Mouse (Mus musculus) heart, postnatal 25 days (tissue): ENCODE measurements around the gene Rrp8. TPM values are rescaled to one million over a fixed set of nuclear protein-coding genes. Genes with fewer than 3 reads are reported as not detected.

Experiments used
- DNase-seq: peaks from one replicate; pipeline ENCODE4 v3.0.0; 2022; ENCODE audit warnings: low spot score
- intact Hi-C: fragments of 180-260 bp; cut with DNase I; formaldehyde crosslinking; loops from one replicate; pipeline ENCODE4 v1.15.1; 2025
- total RNA-seq, 2 experiments: library from RNA; stranded (reverse); gene quantifications; 2 replicates each; pipeline ENCODE4 v1.2.3; 2021

Rrp8 gene
- total RNA-seq, result 1 to 10 TPM; 9.5 TPM

GRCm38 (mm10) chr7:105736911-105737521, at the start of gene Rrp8:
Gene Rrp8 (minus strand): TSS chr7:105737385.
- peak; percentile 42 for DNase-seq
- intact Hi-C loops, result loop anchor here (2.0 to 5.0 kb wide), 5 partner anchors 16 to 255 kb away; partner anchors contain the start of genes Arfip2, Cavin3, Gm45799 and Mrpl17

- intact Hi-C loops, result no loop called here
- DNase-seq, result no peak
Measured at GRCm38 (mm10) chr7:105786506-105787284, 49.5 kb upstream of the Rrp8 start.

- intact Hi-C loops, result no loop called here
- DNase-seq, result no peak
Measured at GRCm38 (mm10) chr7:105784556-105784955, 47.4 kb upstream of the Rrp8 start.

GRCm38 (mm10) chr7:105783861-105784260, 46.7 kb upstream of the Rrp8 start:
- intact Hi-C loops, result no loop called here
- no peak for DNase-seq

- intact Hi-C loops, result loop anchor here (2.0 kb wide), 1 partner anchor 30 kb away; no protein-coding TSS in a partner anchor
- DNase-seq, result peak; percentile 54
Measured at GRCm38 (mm10) chr7:105778553-105779265, 41.5 kb upstream of the Rrp8 start.

GRCm38 (mm10) chr7:105777797-105778552, 40.8 kb upstream of the Rrp8 start:
- intact Hi-C loops, result loop anchor here (2.0 kb wide), 1 partner anchor 31 kb away; no protein-coding TSS in a partner anchor
- DNase-seq, result peak; percentile 76

- intact Hi-C loops, result no loop called here
- DNase-seq, result no peak
Measured at GRCm38 (mm10) chr7:105777316-105777715, 40.1 kb upstream of the Rrp8 start.

- no peak for DNase-seq
- intact Hi-C loops, result no loop called here
Measured at GRCm38 (mm10) chr7:105776026-105776425, 38.8 kb upstream of the Rrp8 start.

- DNase-seq, result no peak
- intact Hi-C loops, result no loop called here
Measured at GRCm38 (mm10) chr7:105774661-105775060, 37.5 kb upstream of the Rrp8 start.

GRCm38 (mm10) chr7:105773041-105773440, 35.9 kb upstream of the Rrp8 start:
- DNase-seq, result no peak
- intact Hi-C loops, result no loop called here

- intact Hi-C loops, result no loop called here
- DNase-seq, result no peak
Measured at GRCm38 (mm10) chr7:105772331-105772730, 35.1 kb upstream of the Rrp8 start.

- DNase-seq, result peak; percentile 46
- intact Hi-C loops, result no loop called here
Measured at GRCm38 (mm10) chr7:105769959-105770358, 32.8 kb upstream of the Rrp8 start.

- intact Hi-C loops, result no loop called here
- DNase-seq, result no peak
Measured at GRCm38 (mm10) chr7:105767729-105768165, 30.6 kb upstream of the Rrp8 start.

- no peak for DNase-seq
- intact Hi-C loops, result no loop called here
Measured at GRCm38 (mm10) chr7:105764331-105764730, 27.1 kb upstream of the Rrp8 start.

- intact Hi-C loops, result no loop called here
- no peak for DNase-seq
Measured at GRCm38 (mm10) chr7:105762517-105763270, 25.5 kb upstream of the Rrp8 start.

GRCm38 (mm10) chr7:105761813-105762484, 24.8 kb upstream of the Rrp8 start:
- DNase-seq, result no peak
- intact Hi-C loops, result no loop called here

GRCm38 (mm10) chr7:105753281-105753680, 16.1 kb upstream of the Rrp8 start:
- intact Hi-C loops, result loop anchor here (2.0 kb wide), 1 partner anchor 16 kb away; the partner anchor contains the start of genes Ilk and Rrp8
- DNase-seq, result no peak

GRCm38 (mm10) chr7:105752716-105753115, 15.5 kb upstream of the Rrp8 start:
- intact Hi-C loops, result loop anchor here (2.0 kb wide), 1 partner anchor 16 kb away; the partner anchor contains the start of genes Ilk and Rrp8
- DNase-seq, result no peak
